Mouse (Mus musculus): ENCODE data around the gene Ripply1.
A peak's percentile ranks its signal among the peaks of the same experiment; 100 is the strongest.
"Not testable (repeated sequence)": the region's sequence is repeated elsewhere in the genome, so short reads cannot be mapped to it uniquely, and the experiment has no call there.

The Ripply1 gene

DNA sequence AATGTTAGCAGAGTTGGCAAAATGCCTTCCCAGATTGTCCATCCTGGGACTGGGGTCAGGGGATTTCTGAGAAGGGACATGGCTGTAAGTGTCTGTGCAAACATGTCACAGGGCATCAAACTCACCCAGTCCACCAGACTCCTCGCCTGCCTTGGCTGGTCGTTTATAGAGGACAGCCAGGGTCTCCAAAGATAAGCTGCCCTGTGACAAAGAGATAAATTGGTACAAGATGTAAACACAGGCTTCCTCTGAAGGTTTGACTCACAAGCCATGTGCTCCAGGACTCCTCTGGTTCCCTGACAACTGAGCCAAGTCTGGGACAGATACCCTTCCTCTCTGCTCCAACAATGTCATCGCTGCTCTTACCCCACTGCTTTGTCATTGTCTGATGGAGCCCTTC lies 1.2 kb downstream of the Ripply1 start:
- no peak for DNase-seq (ENCODE audit: low spot score)

GRCm38 (mm10) chrX:139779401-139779800 lies 2.8 kb downstream of the Ripply1 start:
- DNase-seq (ENCODE audit: low spot score) = no peak

DNA sequence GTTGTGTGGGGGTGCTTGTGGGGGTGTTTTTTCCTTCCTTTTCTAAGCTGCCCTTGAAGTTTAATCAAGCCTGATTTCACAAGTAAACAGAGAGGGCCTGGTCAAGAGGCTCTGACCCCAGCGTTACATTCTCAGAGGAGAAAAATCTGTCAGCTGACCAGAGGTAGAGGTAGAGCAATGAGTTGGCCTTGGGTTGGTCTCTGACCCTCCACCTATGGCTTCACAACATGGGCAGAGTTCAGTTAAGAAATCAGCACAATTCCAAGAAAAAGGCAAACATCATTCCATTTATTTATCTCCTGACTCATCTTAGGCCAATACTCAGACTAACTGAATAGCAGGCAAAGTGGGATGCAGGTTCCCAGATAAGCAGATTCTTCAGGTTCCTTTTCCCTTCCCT lies 3.3 kb downstream of the Ripply1 start:
- no peak for DNase-seq (ENCODE audit: low spot score)

DNA sequence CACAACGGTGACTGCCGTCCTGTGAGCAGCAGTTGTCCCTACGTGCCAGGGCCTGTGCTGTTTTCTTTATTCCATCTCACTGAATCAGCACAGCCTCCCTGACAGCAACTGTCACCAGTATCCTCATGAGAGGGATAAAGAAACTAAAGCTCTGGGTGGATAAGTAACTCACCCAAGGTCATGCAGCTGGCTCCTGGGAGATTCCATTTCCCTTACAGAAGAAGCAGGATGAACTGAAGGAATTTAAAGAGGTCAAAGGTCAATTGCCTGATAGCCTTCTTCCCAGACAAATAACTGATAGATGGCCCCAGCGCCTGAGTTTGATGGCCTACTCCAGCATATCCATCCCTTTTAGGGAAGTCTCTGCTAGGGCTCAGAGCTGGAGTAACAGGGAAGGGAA lies 4.8 kb downstream of the Ripply1 start:
- no peak for DNase-seq (ENCODE audit: low spot score)

- no peak for DNase-seq (ENCODE audit: low spot score)
These were observed 7.0 kb downstream of the Ripply1 start for GRCm38 (mm10) chrX:139775084-139775612.

GRCm38 (mm10) chrX:139774309-139775083 lies 7.7 kb downstream of the Ripply1 start:
- no peak for DNase-seq (ENCODE audit: low spot score)

GRCm38 (mm10) chrX:139769975-139770637 lies 12.0 kb downstream of the Ripply1 start:
- DNase-seq (ENCODE audit: low spot score) = no peak

GRCm38 (mm10) chrX:139762546-139762945 lies 19.6 kb downstream of the Ripply1 start:
- no peak for DNase-seq (ENCODE audit: low spot score)

DNA sequence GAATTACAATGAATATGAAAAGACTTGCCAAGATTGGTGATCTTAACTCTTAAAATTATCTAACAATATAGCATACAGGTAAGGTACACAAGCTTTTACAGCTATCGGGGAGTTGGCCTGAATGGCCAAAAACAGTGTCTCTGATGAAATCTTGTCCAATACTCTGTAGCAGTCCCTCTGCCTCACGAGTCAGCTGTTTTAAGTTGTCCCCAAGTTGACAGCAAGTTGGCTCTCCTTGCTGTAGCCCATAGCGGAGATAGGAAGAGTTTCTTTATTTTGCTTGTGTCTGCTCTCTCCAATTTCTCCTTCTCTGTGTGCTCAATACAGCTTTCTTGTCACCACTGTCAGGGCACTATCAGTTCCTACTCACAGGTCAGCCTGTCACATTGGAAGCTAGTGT lies 23.5 kb downstream of the Ripply1 start:
- not testable (repeated sequence) for DNase-seq (ENCODE audit: low spot score)

- DNase-seq (ENCODE audit: low spot score) = peak; percentile 9
These were observed 30.3 kb downstream of the Ripply1 start for GRCm38 (mm10) chrX:139751855-139752254.

DNA sequence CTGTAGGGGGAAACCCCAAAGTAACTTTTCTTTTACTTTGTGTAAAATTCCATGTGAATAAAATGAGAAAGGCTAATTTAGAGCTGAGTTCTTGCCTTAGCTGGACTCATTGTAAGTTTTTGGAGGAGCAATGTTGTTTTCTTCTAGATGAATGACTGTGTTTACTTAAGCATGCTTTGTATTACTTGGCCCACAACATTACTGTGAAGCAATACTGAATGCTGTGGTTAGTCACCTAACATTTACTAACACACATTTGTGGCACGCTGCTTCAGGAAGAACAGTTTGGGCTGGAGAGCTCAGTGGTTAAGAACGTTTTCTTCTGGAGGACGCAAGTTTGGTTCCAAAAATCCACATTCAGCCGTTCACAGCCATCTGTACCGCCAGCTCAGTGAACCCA lies 45.1 kb downstream of the Ripply1 start:
- no peak for DNase-seq (ENCODE audit: low spot score)

- DNase-seq (ENCODE audit: low spot score) = no peak
These were observed 51.6 kb downstream of the Ripply1 start for GRCm38 (mm10) chrX:139730541-139730940.
